Mouse (Mus musculus) MEL (cell line): Measurements from ENCODE around the gene Sash1. TPM values are rescaled to one million over a fixed set of nuclear protein-coding genes. Genes with fewer than 3 reads are reported as not detected.

ENCODE experiments used
- DNase-seq: peaks from one replicate; pipeline ENCODE4 v3.0.0; 2011; ENCODE audit warnings: low read depth, low spot score
- H3K27ac ChIP-seq: 2 replicates; pipeline ENCODE4 v1.5.1; 2012; ENCODE audit warnings: low read depth, mild to moderate bottlenecking, control low read depth, low read length, moderate library complexity; ENCODE audit not compliant: control insufficient read depth
- H3K27me3 ChIP-seq, 2 experiments: fragments of 150-350 bp in 1 of 2; sonication (generic) in 1 of 2; 2 replicates each; pipeline ENCODE4 v1.6.1; 2012; ENCODE audit warnings: low read length in 2 of 2, mild to moderate bottlenecking in 2 of 2, improper control_type of control experiment in 1 of 2, moderate library complexity in 1 of 2; ENCODE audit not compliant: insufficient read depth in 2 of 2, control insufficient read depth in 1 of 2
- H3K36me3 ChIP-seq, 2 experiments: 2 replicates each; pipeline ENCODE4 v1.6.1; 2012 to 2014; ENCODE audit warnings: low read length in 2 of 2, improper control_type of control experiment in 1 of 2, inconsistent platforms in 1 of 2, mild to moderate bottlenecking in 1 of 2; ENCODE audit not compliant: insufficient read depth in 2 of 2, control insufficient read depth in 1 of 2
- H3K4me1 ChIP-seq, 2 experiments: fragments of 150-350 bp in 1 of 2; sonication (generic) in 1 of 2; 2 replicates each; pipeline ENCODE4 v1.6.1; 2012; ENCODE audit warnings: low read length in 2 of 2, improper control_type of control experiment in 1 of 2, mild to moderate bottlenecking in 1 of 2; ENCODE audit not compliant: insufficient read depth in 2 of 2, control insufficient read depth in 1 of 2
- H3K4me3 ChIP-seq, 2 experiments: fragments of 150-350 bp in 1 of 2; sonication (generic) in 1 of 2; 2 replicates each; pipeline ENCODE4 v1.5.1; 2012; ENCODE audit warnings: low read depth in 2 of 2, low read length in 2 of 2, mild to moderate bottlenecking in 2 of 2, moderate library complexity in 2 of 2, control low read depth in 1 of 2, improper control_type of control experiment in 1 of 2; ENCODE audit not compliant: control insufficient read depth in 1 of 2, insufficient read depth in 1 of 2
- H3K79me2 ChIP-seq: 2 replicates; pipeline ENCODE4 v1.6.1; 2012; ENCODE audit warnings: mild to moderate bottlenecking, low read length, moderate library complexity; ENCODE audit not compliant: control insufficient read depth, poor library complexity, insufficient read depth
- H3K9ac ChIP-seq: 2 replicates; pipeline ENCODE4 v1.6.1; 2012; ENCODE audit warnings: low read depth, mild to moderate bottlenecking, control low read depth, low read length, moderate library complexity; ENCODE audit not compliant: control insufficient read depth, poor library complexity, severe bottlenecking
- H3K9me3 ChIP-seq: fragments of 150-350 bp; sonication (generic); replicated peaks from 2 replicates; pipeline ENCODE4 v1.6.1; 2012; ENCODE audit warnings: mild to moderate bottlenecking, low read length, improper control_type of control experiment, moderate library complexity; ENCODE audit not compliant: insufficient read depth
- CHD2 ChIP-seq: IDR thresholded peaks from 2 replicates; pipeline ENCODE4 v1.6.1; 2011; ENCODE audit warnings: low read length, improper control_type of control experiment
- CTCF ChIP-seq, 3 experiments: IDR thresholded peaks in 2 of 3; conservative IDR thresholded peaks in 1 of 3; 2 replicates each; pipeline ENCODE4 v1.5.1; 2011 to 2012; ENCODE audit warnings: low read length in 3 of 3, low read depth in 2 of 3, mild to moderate bottlenecking in 2 of 3, improper control_type of control experiment in 1 of 3, inconsistent platforms in 1 of 3, mixed read lengths in 1 of 3, moderate library complexity in 1 of 3; ENCODE audit not compliant: control insufficient read depth in 1 of 3, insufficient read depth in 1 of 3, poor library complexity in 1 of 3, severe bottlenecking in 1 of 3
- E2F4 ChIP-seq: IDR thresholded peaks from 2 replicates; pipeline ENCODE4 v1.6.1; 2011; ENCODE audit warnings: low read depth, low read length, improper control_type of control experiment, borderline replicate concordance
- ELF1 ChIP-seq: IDR thresholded peaks from 2 replicates; pipeline ENCODE4 v1.6.1; 2014; ENCODE audit warnings: low read depth, mild to moderate bottlenecking, inconsistent platforms, low read length, improper control_type of control experiment, moderate library complexity
- EP300 ChIP-seq, 2 experiments: IDR thresholded peaks; 2 replicates each; pipeline ENCODE4 v1.6.1; 2011; ENCODE audit warnings: improper control_type of control experiment in 2 of 2, low read length in 2 of 2, low read depth in 1 of 2, mild to moderate bottlenecking in 1 of 2
- GABPA ChIP-seq: IDR thresholded peaks from 2 replicates; pipeline ENCODE4 v1.6.1; 2012; ENCODE audit warnings: low read depth, mild to moderate bottlenecking, inconsistent platforms, low read length, improper control_type of control experiment, moderate library complexity
- JUND ChIP-seq: IDR thresholded peaks from 2 replicates; pipeline ENCODE4 v1.6.1; 2011; ENCODE audit warnings: low read depth, mild to moderate bottlenecking, improper control_type of control experiment, low read length
- KAT2A ChIP-seq: conservative IDR thresholded peaks from 2 replicates; pipeline ENCODE4 v1.6.1; 2012; ENCODE audit warnings: low read depth, low read length, improper control_type of control experiment, inconsistent platforms
- MYB ChIP-seq: IDR thresholded peaks from 2 replicates; pipeline ENCODE4 v1.6.1; 2011; ENCODE audit warnings: mild to moderate bottlenecking, low read depth, low read length, improper control_type of control experiment
- NRF1 ChIP-seq: IDR thresholded peaks from 2 replicates; pipeline ENCODE4 v1.6.1; 2014; ENCODE audit warnings: low read depth, mild to moderate bottlenecking, inconsistent platforms, low read length, improper control_type of control experiment, moderate library complexity; ENCODE audit not compliant: poor library complexity, insufficient read depth, severe bottlenecking
- POLR2A ChIP-seq, 2 experiments: IDR thresholded peaks; 2 replicates each; pipeline ENCODE4 v1.6.1; 2011 to 2012; ENCODE audit warnings: low read length in 2 of 2, mild to moderate bottlenecking in 2 of 2, control low read depth in 1 of 2, improper control_type of control experiment in 1 of 2, low read depth in 1 of 2, moderate library complexity in 1 of 2; ENCODE audit not compliant: control insufficient read depth in 1 of 2, insufficient read depth in 1 of 2, poor library complexity in 1 of 2
- POLR2AphosphoS2 ChIP-seq: IDR thresholded peaks from 2 replicates; pipeline ENCODE4 v1.6.1; 2011; ENCODE audit warnings: low read length, improper control_type of control experiment
- RAD21 ChIP-seq: IDR thresholded peaks from 2 replicates; pipeline ENCODE4 v1.6.1; 2011; ENCODE audit warnings: mild to moderate bottlenecking, low read depth, low read length, improper control_type of control experiment
- RCOR1 ChIP-seq: IDR thresholded peaks from 2 replicates; pipeline ENCODE4 v1.6.1; 2012; ENCODE audit warnings: low read depth, mild to moderate bottlenecking, inconsistent platforms, low read length, improper control_type of control experiment
- SIN3A ChIP-seq: IDR thresholded peaks from 2 replicates; pipeline ENCODE4 v1.6.1; 2012; ENCODE audit warnings: low read length, improper control_type of control experiment, inconsistent platforms
- SMC3 ChIP-seq: IDR thresholded peaks from 2 replicates; pipeline ENCODE4 v1.6.1; 2011; ENCODE audit warnings: low read depth, low read length, improper control_type of control experiment
- TAL1 ChIP-seq: IDR thresholded peaks from 2 replicates; pipeline ENCODE4 v1.6.1; 2012; ENCODE audit warnings: mild to moderate bottlenecking, inconsistent platforms, low read length, moderate library complexity, mixed read lengths
- TBP ChIP-seq: IDR thresholded peaks from 2 replicates; pipeline ENCODE4 v1.8.0; 2011; ENCODE audit warnings: low read depth, low read length, improper control_type of control experiment
- UBTF ChIP-seq: IDR thresholded peaks from 2 replicates; pipeline ENCODE4 v1.6.1; 2012; ENCODE audit warnings: low read depth, mild to moderate bottlenecking, inconsistent platforms, low read length, improper control_type of control experiment, moderate library complexity, borderline replicate concordance; ENCODE audit not compliant: insufficient read depth
- ZMIZ1 ChIP-seq: IDR thresholded peaks from 2 replicates; pipeline ENCODE4 v1.6.1; 2012; ENCODE audit warnings: low read depth, mild to moderate bottlenecking, inconsistent platforms, low read length, improper control_type of control experiment, moderate library complexity
- polyA plus RNA-seq, 2 experiments: library from polyadenylated mRNA; stranded (reverse) in 1 of 2; unstranded in 1 of 2; fragments of >175 nt in 1 of 2; fragments of >200 nt in 1 of 2; gene quantifications; 2 replicates each; pipeline versions ENCODE4 v1.2.1 to v1.2.4; 2012; ENCODE audit warnings: low replicate concordance in 2 of 2, low read depth in 1 of 2; ENCODE audit not compliant: insufficient read length in 2 of 2, insufficient read depth in 1 of 2, missing spikeins in 1 of 2
- total RNA-seq: library from RNA; depleted of rRNA; stranded (reverse); fragments of 300-350 nt; gene quantifications from 2 replicates; pipeline ENCODE4 v1.2.3, GENCODE M21; 2012

The Sash1 gene
- total and polyA plus RNA-seq, 3 experiments = not detected

- Histone ChIP-seq H3K9ac (no peak overlapping the region), H3K36me3 (no peaks in the 10 kb centered on the region), H3K27me3 (no peaks in the 10 kb centered on the region), H3K9me3 (no peaks in the 10 kb centered on the region), H3K4me3 (no peak overlapping the region), H3K79me2 (no peaks in the 10 kb centered on the region), H3K4me1 (no peaks in the 10 kb centered on the region), H3K27ac (no peak overlapping the region)
- TF ChIP-seq ZMIZ1 = no peak
- no peak for TF ChIP-seq JUND
- no peak for TF ChIP-seq SMC3
- TF ChIP-seq MYB = no peak
- no peak for TF ChIP-seq RCOR1
- TF ChIP-seq TAL1 = no peak
- no peak for TF ChIP-seq SIN3A
- TF ChIP-seq RAD21 = no peak
- no peak for TF ChIP-seq ELF1
- no peak for DNase-seq
Observed at GRCm38 (mm10) chr10:8807581-8807980, 78.3 kb downstream of the Sash1 start.

- DNase-seq = no peak
- Histone ChIP-seq H3K36me3 (no peaks in the 10 kb centered on the region), H3K4me1 (no peaks in the 10 kb centered on the region), H3K9me3 (no peaks in the 10 kb centered on the region), H3K27me3 (no peaks in the 10 kb centered on the region), H3K9ac (no peak overlapping the region), H3K27ac (no peak overlapping the region), H3K79me2 (no peaks in the 10 kb centered on the region), H3K4me3 (no peak overlapping the region)
- TF ChIP-seq UBTF (no peak), CHD2 (no peak), EP300 (IDR thresholded peaks at IDR 0.05; ENCODE audit: low read depth in 1 of 2, low read length in 2 of 2) (no peak)
Observed at GRCm38 (mm10) chr10:8805402-8805801, 80.5 kb downstream of the Sash1 start.

- TF ChIP-seq GABPA (no peak), EP300 (IDR thresholded peaks at IDR 0.05; ENCODE audit: low read depth in 1 of 2, low read length in 2 of 2) (no peak), TBP (no peak), E2F4 (no peak), SMC3 (no peak), NRF1 (no peak), POLR2A (IDR thresholded peaks at IDR 0.05; ENCODE audit: control insufficient read depth in 1 of 2, insufficient read depth in 1 of 2, low read depth in 1 of 2, low read length in 2 of 2, poor library complexity in 1 of 2) (no peak), CTCF (IDR thresholded peaks at IDR 0.05 in 2 of 3, conservative IDR thresholded peaks at IDR 0.05 in 1 of 3; ENCODE audit: control insufficient read depth in 1 of 3, insufficient read depth in 1 of 3, low read depth in 2 of 3, low read length in 3 of 3, poor library complexity in 1 of 3, severe bottlenecking in 1 of 3) (no peak), KAT2A (no peak), CHD2 (no peak), POLR2AphosphoS2 (no peak)
- no peak for DNase-seq
- no peak overlapping the region for H3K4me3 ChIP-seq
- no peaks in the 10 kb centered on the region for H3K79me2 ChIP-seq
- no peak overlapping the region for H3K27ac ChIP-seq
- H3K9me3 ChIP-seq = no peaks in the 10 kb centered on the region
- H3K27me3 ChIP-seq = no peaks in the 10 kb centered on the region
- no peaks in the 10 kb centered on the region for H3K4me1 ChIP-seq
- no peak overlapping the region for H3K9ac ChIP-seq
- no peaks in the 10 kb centered on the region for H3K36me3 ChIP-seq
Observed at GRCm38 (mm10) chr10:8804292-8804691, 81.6 kb downstream of the Sash1 start.
